Mouse (Mus musculus) CD8-positive naive resting alpha-beta T cell, adult 2 months (primary cell): ENCODE measurements around the gene Fam110c.
"Not testable (repeated sequence)": the region's sequence is repeated elsewhere in the genome, so short reads cannot be mapped to it uniquely, and the experiment has no call there.

Experiments used
- DNase-seq, 2 experiments: peaks; one replicate each; pipeline ENCODE4 v3.0.0; 2022; ENCODE audit warnings: low read depth in 2 of 2, low spot score in 2 of 2

Fam110c gene

GRCm38 (mm10) chr12:31073412-31074354 lies at the start of gene Fam110c:
Fam110c (plus strand) TSS chr12:31073861.
- no peak for DNase-seq

DNA sequence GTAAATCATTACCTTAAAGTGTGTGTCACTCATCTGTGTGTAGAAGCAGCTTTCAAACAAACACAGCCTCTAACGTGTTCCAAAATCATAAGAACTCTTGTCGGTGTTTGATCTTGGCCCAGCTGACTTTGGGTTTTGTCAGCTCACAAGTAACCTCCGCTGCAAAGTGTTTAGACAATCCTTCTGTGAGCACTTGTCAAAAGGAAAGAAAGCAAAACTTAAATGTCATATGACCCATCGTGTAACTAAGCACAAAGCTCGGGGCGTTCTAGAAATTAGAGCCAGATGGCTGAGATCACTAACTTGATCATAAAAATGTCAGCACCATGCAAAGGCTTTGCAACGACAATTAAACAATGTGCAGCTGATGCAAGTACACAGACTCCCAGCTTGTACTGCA lies 47.2 kb upstream of the Fam110c start:
- no peak for DNase-seq

GRCm38 (mm10) chr12:31052066-31052465 lies 21.6 kb upstream of the Fam110c start:
- DNase-seq, result no peak

DNA sequence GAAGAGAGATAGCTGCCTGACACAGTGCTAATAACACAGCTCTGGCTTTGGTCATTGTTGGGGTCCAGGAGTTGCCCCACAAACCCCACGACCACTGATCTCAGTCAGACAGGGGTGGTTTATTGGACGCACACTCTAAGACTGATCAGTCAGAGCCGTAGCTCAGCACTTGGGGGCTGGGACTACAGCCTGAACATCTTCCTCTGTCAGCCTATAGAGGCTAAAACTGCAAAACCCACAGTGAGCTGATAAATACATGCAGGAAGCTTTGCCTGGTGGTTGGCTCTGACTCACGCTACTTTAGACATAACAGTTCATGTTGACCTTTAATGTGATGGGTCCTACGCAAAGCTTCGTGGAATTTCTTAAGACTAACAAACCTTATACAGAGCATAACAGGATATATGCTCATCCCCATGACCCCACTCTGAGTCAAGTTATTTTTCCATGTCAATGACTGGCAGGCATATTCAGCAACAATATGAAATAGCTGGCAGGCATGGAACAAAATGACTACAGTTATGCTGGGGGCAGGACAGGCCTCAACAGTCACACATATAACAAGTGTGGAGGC lies 17.3 kb upstream of the Fam110c start:
- DNase-seq, result no peak

DNA sequence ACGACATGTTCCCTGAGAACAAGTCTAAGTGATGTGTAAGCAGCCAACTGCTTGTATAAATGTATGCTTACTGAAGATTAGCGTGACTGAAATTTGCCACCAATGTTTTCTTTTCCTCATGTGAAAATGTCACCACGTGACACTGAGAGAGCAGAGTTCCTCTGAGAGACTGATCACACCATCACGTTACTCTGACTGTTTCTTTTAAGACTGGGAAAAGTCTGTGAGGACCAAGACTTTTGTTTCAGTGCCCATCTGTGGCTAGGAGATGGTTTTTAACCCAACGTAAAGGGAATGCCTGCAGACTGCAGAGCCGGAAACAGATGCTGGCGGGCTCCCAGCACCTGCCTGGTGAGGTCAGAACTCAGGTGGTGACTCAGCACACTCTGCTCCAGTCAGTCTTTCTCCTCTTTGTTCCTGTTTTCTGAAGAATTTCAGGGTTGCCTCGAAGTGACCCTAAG lies 14.2 kb upstream of the Fam110c start:
- DNase-seq, result no peak

DNA sequence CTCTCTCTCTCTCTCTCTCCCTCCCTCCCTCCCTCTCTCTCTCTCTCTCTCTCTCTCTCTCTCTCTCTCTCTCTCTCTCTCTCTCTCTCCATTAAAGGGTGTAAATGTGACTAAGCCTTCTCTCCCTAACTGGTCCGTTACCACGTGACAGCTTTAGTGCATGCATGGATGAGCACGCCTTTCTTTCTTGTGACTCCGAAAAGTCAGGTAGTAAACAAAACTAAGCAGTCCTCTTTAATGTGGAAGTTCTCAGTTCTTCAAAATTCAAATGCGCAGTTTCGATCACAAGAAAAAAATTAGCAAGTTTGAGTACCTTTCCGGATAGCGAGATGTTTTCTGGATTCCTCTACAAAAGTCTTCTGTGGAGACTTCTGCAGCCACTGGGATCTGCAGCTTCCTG lies 13.4 kb upstream of the Fam110c start:
- no peak for DNase-seq

DNA sequence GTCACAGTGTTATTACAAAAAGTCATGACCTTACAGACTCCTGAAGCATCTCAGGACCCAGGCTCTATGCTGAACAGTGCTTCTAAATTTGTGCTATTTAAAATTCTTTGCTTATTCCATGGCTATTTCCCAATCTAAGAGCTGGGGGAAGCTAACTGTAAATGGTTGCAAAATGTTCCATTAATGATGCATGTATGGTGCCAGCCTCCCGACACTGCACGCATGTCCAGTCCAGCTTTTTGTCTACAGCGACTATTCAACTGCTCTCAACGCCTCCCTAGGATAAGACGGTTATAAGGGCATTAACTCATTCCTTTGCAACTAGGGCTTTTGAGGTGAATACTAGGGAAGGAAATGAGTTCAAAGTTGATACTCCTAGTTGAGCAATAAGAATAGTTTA lies 2.4 kb upstream of the Fam110c start:
- DNase-seq, result no peak

GRCm38 (mm10) chr12:31074355-31074786 lies 710 bp downstream of the Fam110c start:
- DNase-seq, result not testable (repeated sequence)

DNA sequence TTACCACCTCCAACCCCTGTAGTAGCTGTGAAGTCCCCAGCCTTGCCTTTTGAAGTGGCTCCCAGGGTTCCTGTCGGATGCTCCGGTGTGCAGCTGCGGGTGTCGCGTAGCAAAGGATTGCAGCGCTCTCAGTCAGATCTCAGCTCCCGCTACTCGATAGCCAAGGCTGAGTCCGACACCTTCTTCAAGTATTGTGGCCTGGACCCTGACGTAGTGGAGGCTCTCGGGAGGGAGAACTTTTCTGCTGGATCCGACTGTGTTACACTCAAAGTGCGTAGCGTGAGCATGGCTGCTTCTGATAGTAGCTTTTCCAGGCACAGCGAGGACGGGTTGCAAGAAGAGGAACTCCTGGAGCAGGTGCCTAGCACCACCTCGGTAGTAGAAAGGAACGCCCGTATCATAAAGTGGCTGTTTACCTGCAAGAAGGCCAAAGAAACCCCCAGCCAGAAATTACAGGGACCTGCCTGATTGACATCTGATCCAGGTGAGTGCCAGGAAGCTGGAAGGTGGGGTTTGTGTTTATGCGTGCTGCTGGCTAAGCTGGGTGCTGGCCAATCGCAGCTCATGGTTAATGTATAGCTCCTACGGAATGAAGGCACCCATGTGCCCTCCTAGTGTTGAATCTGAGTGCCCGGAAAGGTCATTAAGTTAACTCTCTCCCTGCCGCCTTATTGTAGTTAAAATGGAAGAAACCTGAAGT lies 1.3 kb downstream of the Fam110c start:
- DNase-seq, result no peak

- DNase-seq, result no peak
Measured at GRCm38 (mm10) chr12:31077020-31077419, 3.4 kb downstream of the Fam110c start.

GRCm38 (mm10) chr12:31078030-31078429 lies 4.4 kb downstream of the Fam110c start:
- DNase-seq, result no peak

GRCm38 (mm10) chr12:31080352-31080751 lies 6.7 kb downstream of the Fam110c start:
- no peak for DNase-seq

DNA sequence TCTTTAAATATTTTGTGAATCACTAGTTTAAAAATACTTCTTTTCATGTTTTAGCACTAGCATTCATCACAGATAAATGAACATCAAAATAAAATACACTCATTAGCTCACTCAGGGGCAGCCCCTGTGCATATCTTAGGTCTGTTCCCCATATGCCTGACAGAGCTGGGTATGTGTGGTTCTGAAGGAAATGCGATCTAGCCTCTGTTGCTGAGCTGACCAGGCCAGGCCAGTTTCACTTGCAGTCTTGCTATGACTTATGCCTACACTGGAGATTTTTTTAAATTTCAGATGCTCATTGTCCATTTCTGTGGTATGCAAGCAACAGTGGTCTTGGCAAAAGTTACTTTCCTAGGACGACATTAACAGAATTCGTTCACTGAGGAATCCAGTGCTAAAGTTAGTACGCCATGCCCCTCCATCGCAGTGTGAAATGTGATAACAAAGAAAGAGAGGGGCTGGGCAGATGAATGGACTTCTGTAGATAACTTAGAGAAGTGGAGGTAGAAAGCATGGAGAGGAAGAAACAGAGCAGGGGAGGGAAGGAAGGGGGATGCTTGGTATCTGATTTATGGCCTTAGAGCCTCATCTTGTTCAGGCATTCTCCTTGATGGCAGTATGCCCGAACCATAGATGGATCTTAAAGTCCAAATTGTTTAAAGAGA lies 7.4 kb downstream of the Fam110c start:
- no peak for DNase-seq

- DNase-seq, result no peak
Measured at GRCm38 (mm10) chr12:31083007-31083406, 9.3 kb downstream of the Fam110c start.

- DNase-seq, result no peak
Measured at GRCm38 (mm10) chr12:31083407-31083806, 9.7 kb downstream of the Fam110c start.

DNA sequence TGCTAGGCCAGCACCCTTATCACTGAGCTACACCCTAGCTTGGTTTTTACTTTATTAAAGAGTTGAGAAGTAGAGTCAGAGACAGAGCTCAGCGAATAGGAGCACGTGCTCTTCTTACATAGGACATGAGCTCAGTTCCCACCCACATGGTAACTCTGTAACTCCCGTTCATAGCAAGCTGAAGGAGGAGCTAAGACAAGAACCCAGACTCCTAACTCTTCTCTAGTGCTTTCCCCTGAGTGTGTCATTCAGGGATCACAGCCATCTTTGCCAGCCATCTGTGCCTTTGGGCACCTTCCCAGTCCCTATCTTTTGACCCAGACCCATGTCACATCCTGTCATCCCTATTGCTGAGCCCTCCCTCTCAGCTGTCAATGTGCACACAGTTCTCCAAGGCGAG lies 13.4 kb downstream of the Fam110c start:
- no peak for DNase-seq

DNA sequence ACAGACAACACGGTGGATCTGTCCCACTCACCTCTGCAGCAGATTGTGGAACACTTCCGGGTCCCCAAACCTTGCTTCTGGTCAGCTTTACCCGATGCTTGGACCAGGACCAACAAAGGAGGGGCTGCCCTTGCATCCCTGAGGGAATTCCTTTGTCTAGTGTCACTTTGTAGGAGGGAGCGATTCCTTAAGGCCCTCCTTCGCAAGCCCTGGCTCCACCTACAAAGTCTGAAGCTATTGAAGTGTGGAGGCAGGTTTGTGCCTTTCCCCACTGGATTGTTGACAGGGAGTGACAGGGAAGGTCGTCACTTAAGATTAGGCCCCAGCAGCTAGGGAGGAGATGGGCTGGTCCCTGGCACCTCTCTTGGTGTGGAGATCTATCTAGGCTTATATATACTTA lies 16.7 kb downstream of the Fam110c start:
- DNase-seq, result no peak

GRCm38 (mm10) chr12:31090882-31091640 lies 17.4 kb downstream of the Fam110c start:
- no peak for DNase-seq

GRCm38 (mm10) chr12:31092481-31092880 lies 18.8 kb downstream of the Fam110c start:
- no peak for DNase-seq

DNA sequence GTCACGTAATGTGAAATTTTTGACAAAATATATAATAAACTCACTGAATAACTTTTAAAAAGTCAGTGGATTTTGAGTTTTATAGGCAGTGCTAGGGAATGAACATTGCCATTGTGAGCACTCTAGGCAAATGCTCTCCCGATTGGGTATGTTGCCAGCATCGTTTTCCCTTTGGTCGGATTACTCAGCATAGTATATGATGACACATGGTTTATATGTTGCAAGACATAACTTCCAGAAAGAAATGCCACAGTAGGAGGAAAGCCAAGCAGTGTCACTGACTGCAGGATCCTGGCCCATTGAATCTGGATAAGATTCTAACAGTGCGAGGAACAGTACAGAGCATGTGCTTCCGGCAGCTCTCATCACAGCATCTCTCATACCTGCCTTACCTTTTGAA lies 23.5 kb downstream of the Fam110c start:
- no peak for DNase-seq

DNA sequence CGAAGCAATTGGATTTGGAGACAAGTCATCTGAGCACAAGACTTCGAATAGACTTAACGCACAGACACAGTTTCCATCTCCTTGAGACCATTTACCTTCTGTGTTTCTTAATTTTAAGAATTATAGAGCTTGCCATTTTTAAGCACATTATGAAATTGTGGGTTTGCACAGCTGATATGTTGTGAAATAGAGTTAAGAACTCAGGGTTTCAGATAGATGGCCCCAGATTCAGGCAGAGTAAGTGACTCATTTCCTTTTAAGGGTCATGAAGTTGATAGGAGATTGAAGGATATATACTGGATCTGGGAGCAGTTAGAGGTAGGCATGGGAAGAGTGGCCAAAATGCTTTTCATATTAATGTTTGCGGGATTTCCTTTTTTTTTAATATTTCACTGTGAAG lies 27.5 kb downstream of the Fam110c start:
- no peak for DNase-seq
